Mouse (Mus musculus): ENCODE measurements around the gene Emc9. TPM values are rescaled to one million over a fixed set of nuclear protein-coding genes. Genes with fewer than 3 reads are reported as not detected.

The Emc9 gene
- polyA plus RNA-seq, 1 experiment from 2014 or later = 56.2 TPM

DNA sequence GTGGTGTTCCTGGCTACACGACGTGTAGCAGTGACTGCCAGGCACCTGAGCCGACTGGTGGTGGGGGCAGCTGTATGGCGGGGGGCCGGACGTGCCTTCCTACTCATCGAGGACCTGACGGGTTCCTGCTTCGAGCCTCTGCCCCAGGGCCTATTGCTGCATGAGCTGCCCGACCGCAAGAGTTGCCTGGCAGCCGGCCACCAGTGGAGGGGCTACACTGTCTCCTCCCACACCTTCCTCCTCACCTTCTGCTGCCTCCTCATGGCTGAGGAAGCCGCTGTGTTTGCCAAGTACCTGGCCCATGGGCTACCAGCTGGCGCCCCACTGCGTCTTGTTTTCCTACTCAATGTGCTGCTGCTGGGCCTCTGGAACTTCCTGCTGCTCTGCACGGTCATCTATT is 8.7 kb downstream of the Emc9 start:
- no peak for ATAC-seq (ENCODE audit: low FRiP score)
- Histone ChIP-seq H3K4me1 (peaks cover 18% of the 10 kb centered on the region), H3K9ac (replicated peaks) (no peak overlapping the region), H3K4me2 (no peak overlapping the region), H3K4me3 (replicated peaks) (no peak overlapping the region), H3K27ac (replicated peaks) (no peak overlapping the region), H3K9me3 (replicated peaks) (no peaks in the 10 kb centered on the region), H3K27me3 (replicated peaks) (no peaks in the 10 kb centered on the region), H3K36me3 (peaks cover 14% of the 10 kb centered on the region)
- WGBS = 83% methylated on average over 16 of the region's 16 CpGs

GRCm38 (mm10) chr14:55575711-55576110 is 9.4 kb downstream of the Emc9 start:
- no peak overlapping the region for H3K9ac ChIP-seq (replicated peaks)
- H3K9me3 ChIP-seq (replicated peaks) = no peaks in the 10 kb centered on the region
- WGBS = 82% methylated on average over 13 of the region's 13 CpGs
- no peak overlapping the region for H3K4me3 ChIP-seq (replicated peaks)
- H3K27ac ChIP-seq (replicated peaks) = no peak overlapping the region
- no peak for ATAC-seq (ENCODE audit: low FRiP score)
- H3K36me3 ChIP-seq = peaks cover 12% of the 10 kb centered on the region
- H3K4me1 ChIP-seq = peaks cover 18% of the 10 kb centered on the region
- H3K4me2 ChIP-seq = no peak overlapping the region
- H3K27me3 ChIP-seq (replicated peaks) = no peaks in the 10 kb centered on the region

DNA sequence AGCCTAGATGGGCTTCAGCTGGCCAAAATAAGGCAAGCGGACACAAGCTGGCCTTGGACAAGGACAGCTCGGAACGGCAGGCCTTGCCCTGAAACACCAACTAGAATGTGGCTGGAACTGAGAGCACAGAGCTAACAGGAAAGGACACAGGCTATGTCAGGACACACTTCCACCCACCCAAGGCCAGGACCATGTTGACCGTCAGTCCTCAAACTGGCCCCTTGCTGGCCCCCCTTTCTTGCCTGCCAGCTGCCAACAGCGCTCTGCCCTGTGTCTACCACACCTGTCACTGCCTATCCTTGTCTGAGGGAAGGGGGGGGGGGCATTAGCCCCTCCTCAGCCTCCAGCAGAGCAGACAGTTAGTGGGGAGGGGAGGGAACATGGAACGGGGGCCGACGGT is 9.8 kb downstream of the Emc9 start, which contains the start of gene Fitm1:
TSS of gene Fitm1 (plus strand) at position 316 of the 400 bp plus-strand sequence.
- 86% methylated on average over 7 of the region's 8 CpGs for WGBS
- no peaks in the 10 kb centered on the region for H3K27me3 ChIP-seq (replicated peaks)

GRCm38 (mm10) chr14:55571760-55572159 is 13.3 kb downstream of the Emc9 start:
- H3K4me1 ChIP-seq = no peaks in the 10 kb centered on the region
- no peak overlapping the region for H3K27ac ChIP-seq (replicated peaks)
- ATAC-seq (ENCODE audit: low FRiP score) = no peak
- H3K9me3 ChIP-seq (replicated peaks) = no peaks in the 10 kb centered on the region
- peaks cover 42% of the 10 kb centered on the region for H3K36me3 ChIP-seq
- H3K9ac ChIP-seq (replicated peaks) = no peak overlapping the region
- H3K27me3 ChIP-seq (replicated peaks) = no peaks in the 10 kb centered on the region
- H3K4me2 ChIP-seq = no peak overlapping the region
- no peak overlapping the region for H3K4me3 ChIP-seq (replicated peaks)

More for the DNA sequence above, 9.8 kb downstream of the Emc9 start, which contains the start of gene Fitm1:
- peaks cover 12% of the 10 kb centered on the region; the same call in 1 of the 2 replicates for H3K36me3 ChIP-seq
- no peak within 1 kb of the TSS for H3K4me3 ChIP-seq (replicated peaks)
- no peak within 1 kb of the TSS for H3K4me2 ChIP-seq
- no peak for ATAC-seq (ENCODE audit: low FRiP score)
- H3K27ac ChIP-seq (replicated peaks) = no peak within 1 kb of the TSS
- H3K4me1 ChIP-seq = peaks cover 18% of the 10 kb centered on the region
- H3K9me3 ChIP-seq (replicated peaks) = no peaks in the 10 kb centered on the region
- no peak within 1 kb of the TSS for H3K9ac ChIP-seq (replicated peaks)

GRCm38 (mm10) chr14:55570588-55570987 is 14.5 kb downstream of the Emc9 start:
- Histone ChIP-seq H3K9ac (replicated peaks) (no peak overlapping the region), H3K9me3 (replicated peaks) (no peaks in the 10 kb centered on the region), H3K4me1 (no peaks in the 10 kb centered on the region), H3K4me3 (replicated peaks) (no peak overlapping the region), H3K27me3 (replicated peaks) (no peaks in the 10 kb centered on the region), H3K36me3 (peaks cover 53% of the 10 kb centered on the region), H3K4me2 (no peak overlapping the region), H3K27ac (replicated peaks) (no peak overlapping the region)
- ATAC-seq (ENCODE audit: low FRiP score) = no peak
- 93% methylated on average over 2 of the region's 2 CpGs for WGBS

DNA sequence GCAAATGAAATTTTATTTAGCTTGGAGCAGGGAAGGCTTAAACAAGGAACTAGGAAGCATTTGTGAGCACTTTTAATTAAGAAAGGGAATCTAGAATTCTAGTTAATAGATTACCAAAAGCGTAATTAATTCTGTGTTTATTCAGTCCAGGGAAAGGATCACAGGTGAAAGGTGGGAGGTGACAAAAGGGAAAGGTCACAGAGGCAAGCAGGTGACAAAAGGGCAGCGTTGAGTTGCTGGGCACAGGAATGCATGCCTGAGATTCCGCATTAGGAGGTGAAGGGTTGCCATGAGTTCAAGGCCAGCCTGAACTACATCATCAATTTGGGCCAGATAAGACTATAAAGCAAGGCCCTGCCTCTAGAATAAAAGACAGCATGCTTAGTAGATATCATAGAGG is 17.6 kb downstream of the Emc9 start:
- Histone ChIP-seq H3K9me3 (replicated peaks) (no peaks in the 10 kb centered on the region), H3K36me3 (peaks cover 75% of the 10 kb centered on the region), H3K4me1 (peaks cover 6% of the 10 kb centered on the region; the same call in 1 of the 2 replicates), H3K27ac (replicated peaks) (no peak overlapping the region), H3K27me3 (replicated peaks) (no peaks in the 10 kb centered on the region), H3K4me2 (no peak overlapping the region), H3K4me3 (replicated peaks) (no peak overlapping the region), H3K9ac (replicated peaks) (no peak overlapping the region)
- no peak for ATAC-seq (ENCODE audit: low FRiP score)
- WGBS = 98% methylated on average over 3 of the region's 3 CpGs

DNA sequence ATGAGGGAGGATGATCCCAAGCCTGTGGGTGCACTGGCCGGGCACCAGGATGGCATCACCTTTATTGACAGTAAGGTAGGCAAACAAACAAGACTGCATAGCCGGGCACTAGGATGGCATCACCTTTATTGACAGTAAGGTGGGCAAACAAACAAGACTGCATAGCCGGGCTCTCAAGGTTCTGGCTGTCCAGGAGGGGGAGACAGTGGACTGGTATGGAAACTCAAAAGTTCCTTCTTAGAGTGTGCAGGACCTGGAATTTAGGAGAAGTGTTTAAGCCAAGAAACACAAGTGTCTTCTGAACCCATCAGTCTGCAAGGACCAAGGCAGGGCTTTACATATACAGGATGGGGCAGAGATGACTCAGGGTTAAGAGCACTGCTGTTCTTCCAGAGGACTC is 19.4 kb downstream of the Emc9 start:
- 92% methylated on average over 3 of the region's 3 CpGs for WGBS
- peaks cover 22% of the 10 kb centered on the region for H3K4me1 ChIP-seq
- H3K4me2 ChIP-seq = no peak overlapping the region
- H3K9me3 ChIP-seq (replicated peaks) = no peaks in the 10 kb centered on the region
- H3K27ac ChIP-seq (replicated peaks) = no peak overlapping the region
- H3K27me3 ChIP-seq (replicated peaks) = no peaks in the 10 kb centered on the region
- ATAC-seq (ENCODE audit: low FRiP score) = no peak
- no peak overlapping the region for H3K4me3 ChIP-seq (replicated peaks)
- peaks cover 72% of the 10 kb centered on the region for H3K36me3 ChIP-seq
- no peak overlapping the region for H3K9ac ChIP-seq (replicated peaks)

DNA sequence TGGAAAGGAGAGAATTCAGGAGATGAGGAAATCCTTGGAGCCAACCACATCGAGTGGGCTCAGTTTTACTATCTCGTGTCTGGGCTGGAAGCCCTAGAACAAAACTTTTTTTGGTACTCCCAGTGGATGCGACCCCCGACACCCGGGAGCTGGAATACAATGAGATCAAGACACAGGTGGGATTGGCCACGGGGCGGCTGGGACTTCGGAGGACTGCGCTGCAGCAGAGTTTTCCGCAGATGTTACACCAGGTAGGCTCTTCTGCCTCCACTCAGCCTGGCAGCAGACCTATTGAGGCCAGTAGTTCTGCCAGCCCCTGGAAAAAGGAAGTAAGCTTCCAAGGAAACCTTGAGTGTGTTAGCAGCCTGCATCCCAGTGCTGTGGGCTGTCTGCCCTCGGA is 21.9 kb downstream of the Emc9 start:
- peaks cover 25% of the 10 kb centered on the region for H3K4me1 ChIP-seq
- no peak overlapping the region for H3K4me2 ChIP-seq
- no peaks in the 10 kb centered on the region for H3K27me3 ChIP-seq (replicated peaks)
- no peak overlapping the region for H3K9ac ChIP-seq (replicated peaks)
- H3K4me3 ChIP-seq (replicated peaks) = no peak overlapping the region
- peaks cover 48% of the 10 kb centered on the region for H3K36me3 ChIP-seq
- H3K9me3 ChIP-seq (replicated peaks) = no peaks in the 10 kb centered on the region
- H3K27ac ChIP-seq (replicated peaks) = no peak overlapping the region
- WGBS = 94% methylated on average over 11 of the region's 11 CpGs
- ATAC-seq (ENCODE audit: low FRiP score) = no peak

DNA sequence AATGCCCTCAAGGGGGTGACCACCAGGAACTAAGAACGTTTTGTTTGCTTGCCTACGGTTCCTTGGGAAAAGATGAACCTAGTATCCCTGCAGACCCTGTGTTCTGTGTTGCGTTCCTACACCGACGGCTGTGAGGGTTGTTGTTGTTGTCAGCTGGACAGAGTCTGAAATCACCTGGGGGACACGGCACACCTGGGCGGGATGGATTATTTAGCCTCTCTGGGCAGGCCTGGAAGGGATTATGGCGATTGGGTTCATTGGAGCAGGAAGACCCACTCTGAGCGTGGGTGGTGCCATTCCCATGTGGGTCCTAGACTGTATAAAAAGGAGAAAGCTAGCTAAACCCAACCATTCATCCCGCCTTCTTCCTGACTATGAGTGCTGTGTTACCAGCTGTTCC is 23.2 kb downstream of the Emc9 start:
- Histone ChIP-seq H3K27me3 (replicated peaks) (no peaks in the 10 kb centered on the region), H3K9me3 (replicated peaks) (no peaks in the 10 kb centered on the region), H3K27ac (replicated peaks) (no peak overlapping the region), H3K9ac (replicated peaks) (no peak overlapping the region), H3K4me2 (peak overlapping the region; percentile 86), H3K4me3 (replicated peaks) (peak overlapping the region; percentile 63; the same call in 1 of the 2 replicates), H3K36me3 (peaks cover 34% of the 10 kb centered on the region), H3K4me1 (peaks cover 25% of the 10 kb centered on the region)
- WGBS = 91% methylated on average over 10 of the region's 10 CpGs
- ATAC-seq (ENCODE audit: low FRiP score) = no peak

DNA sequence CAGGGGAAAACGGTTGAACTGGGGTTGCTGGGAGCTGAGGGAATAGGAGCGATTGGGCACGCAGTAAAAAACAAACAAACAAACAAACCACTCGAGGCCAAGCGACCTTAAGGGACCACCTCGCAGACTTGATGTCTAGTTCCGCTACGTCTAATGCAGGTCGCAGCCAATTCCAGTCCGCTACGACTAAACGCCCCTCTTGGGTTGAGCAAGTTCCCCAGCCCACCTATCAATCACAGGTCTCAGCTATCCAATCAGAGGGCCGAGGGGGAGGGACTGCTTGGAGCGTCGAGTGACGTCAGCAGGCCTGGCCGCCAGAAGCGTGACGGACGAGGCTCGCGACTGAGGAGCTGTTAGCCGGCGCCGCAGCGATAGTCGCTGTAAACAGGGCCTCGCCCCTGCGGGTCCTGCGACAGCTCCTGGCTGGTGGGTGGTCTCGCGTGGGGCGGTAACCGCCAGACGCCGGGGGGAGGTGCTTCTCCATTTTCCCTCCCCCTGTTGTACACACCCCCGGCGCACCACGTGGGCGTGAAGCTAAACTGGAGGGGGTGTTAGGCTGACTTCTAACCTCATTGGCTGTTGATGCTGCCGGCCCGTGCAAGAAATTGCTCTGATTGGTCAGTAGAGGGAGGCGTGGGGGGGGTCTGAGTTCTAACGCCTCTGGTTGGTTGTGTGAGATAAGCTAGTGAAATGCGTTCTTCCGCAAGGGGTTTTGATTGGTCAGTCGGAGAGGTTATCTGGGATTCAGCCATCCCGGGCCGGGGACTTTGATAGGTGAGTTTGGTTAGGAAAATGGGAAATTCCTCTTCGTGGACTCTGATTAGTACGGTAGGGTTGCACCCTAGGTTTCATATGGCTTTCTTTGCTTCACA is 24.7 kb downstream of the Emc9 start, which contains the start of gene A730061H03Rik:
TSS of gene A730061H03Rik (minus strand) at position 205 of the 872 bp plus-strand sequence.
- ATAC-seq (ENCODE audit: low FRiP score) = peak; percentile 97
- Histone ChIP-seq H3K9me3 (replicated peaks) (no peaks in the 10 kb centered on the region), H3K4me3 (replicated peaks) (peak within 1 kb of the TSS; percentile 63), H3K9ac (replicated peaks) (peak within 1 kb of the TSS; percentile 70), H3K4me1 (peaks cover 25% of the 10 kb centered on the region), H3K27me3 (replicated peaks) (no peaks in the 10 kb centered on the region), H3K27ac (replicated peaks) (peak within 1 kb of the TSS; percentile 99), H3K4me2 (peak within 1 kb of the TSS; percentile 86), H3K36me3 (peaks cover 20% of the 10 kb centered on the region)
- under 1% methylated on average over 51 of the region's 51 CpGs for WGBS

DNA sequence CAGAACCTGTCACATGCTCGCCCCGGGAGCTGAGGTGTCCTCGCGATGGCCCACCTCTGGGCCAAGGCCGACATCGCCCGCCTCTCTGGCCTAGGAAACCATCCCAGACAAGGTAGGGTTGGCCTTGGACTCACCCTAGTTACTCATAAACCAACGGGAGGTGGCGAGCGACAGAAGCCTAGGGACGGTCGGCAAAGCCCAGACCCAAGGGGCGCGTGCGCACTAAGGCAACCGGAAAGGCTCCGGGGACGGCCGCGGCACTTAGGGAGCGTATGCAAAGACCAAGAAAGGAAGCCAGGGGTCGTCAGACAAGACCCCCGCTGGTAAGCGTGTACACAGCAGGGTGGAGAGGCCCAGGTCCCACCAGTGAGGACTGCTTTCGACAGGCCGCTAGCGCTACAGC is 25.3 kb downstream of the Emc9 start, which contains the start of gene Dcaf11:
TSS of gene Dcaf11 (plus strand) at position 208 of the 403 bp plus-strand sequence.
- H3K9ac ChIP-seq (replicated peaks) = peak within 1 kb of the TSS; percentile 70
- peaks cover 14% of the 10 kb centered on the region for H3K36me3 ChIP-seq
- no peaks in the 10 kb centered on the region for H3K27me3 ChIP-seq (replicated peaks)
- peak within 1 kb of the TSS; percentile 63 for H3K4me3 ChIP-seq (replicated peaks)
- under 1% methylated on average over 27 of the region's 27 CpGs for WGBS
- peak within 1 kb of the TSS; percentile 99 for H3K27ac ChIP-seq (replicated peaks)
- peaks cover 25% of the 10 kb centered on the region for H3K4me1 ChIP-seq
- peak; percentile 82 for ATAC-seq (ENCODE audit: low FRiP score)
- peak within 1 kb of the TSS; percentile 86 for H3K4me2 ChIP-seq
- no peaks in the 10 kb centered on the region for H3K9me3 ChIP-seq (replicated peaks)

Data from neural tube, embryonic 15.5 days (tissue).